Mouse (Mus musculus): ENCODE results near the gene Rufy3.
"Not testable (repeated sequence)": the region's sequence is repeated elsewhere in the genome, so short reads cannot be mapped to it uniquely, and the experiment has no call there.

The Rufy3 gene

GRCm38 (mm10) chr5:88564501-88565147 lies at the start of gene Rufy3:
Gene Rufy3, plus strand, starts transcription at chr5:88565040.
- peak; percentile 62 to 78 for DNase-seq (ENCODE audit: low spot score in 2 of 2)

GRCm38 (mm10) chr5:88519232-88519631 lies 45.6 kb upstream of the Rufy3 start:
- DNase-seq (ENCODE audit: low spot score in 2 of 2) = peak in 1 of 2 experiments; percentile 56

DNA sequence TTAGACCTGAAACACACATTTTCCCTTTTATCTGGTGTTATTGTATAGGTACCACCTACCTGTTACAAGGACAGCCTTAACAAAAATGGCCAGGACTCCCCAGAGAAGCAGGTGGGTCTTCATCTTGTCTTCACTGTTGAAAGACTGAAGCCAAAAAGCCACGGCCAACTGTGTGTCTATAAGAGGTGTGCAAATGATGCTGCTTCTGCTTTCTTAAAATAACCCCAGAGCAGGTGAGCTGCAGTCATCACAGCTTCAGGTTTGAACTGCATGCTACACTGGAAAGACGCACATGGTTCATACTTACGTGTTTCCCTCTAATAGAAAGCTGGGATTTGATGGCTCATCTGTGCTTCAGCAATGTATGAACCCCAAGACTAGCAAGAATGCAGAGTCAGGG lies 37.2 kb upstream of the Rufy3 start, which contains the start of gene Jchain:
TSS of gene Jchain (minus strand) at position 235 of the 400 bp plus-strand sequence.
- DNase-seq (ENCODE audit: low spot score in 2 of 2) = no peak

- no peak for DNase-seq (ENCODE audit: low spot score in 2 of 2)
These were observed 33.9 kb upstream of the Rufy3 start for GRCm38 (mm10) chr5:88530908-88531307.

GRCm38 (mm10) chr5:88534697-88535096 lies 30.1 kb upstream of the Rufy3 start:
- peak; percentile 22 to 35 for DNase-seq (ENCODE audit: low spot score in 2 of 2)

DNA sequence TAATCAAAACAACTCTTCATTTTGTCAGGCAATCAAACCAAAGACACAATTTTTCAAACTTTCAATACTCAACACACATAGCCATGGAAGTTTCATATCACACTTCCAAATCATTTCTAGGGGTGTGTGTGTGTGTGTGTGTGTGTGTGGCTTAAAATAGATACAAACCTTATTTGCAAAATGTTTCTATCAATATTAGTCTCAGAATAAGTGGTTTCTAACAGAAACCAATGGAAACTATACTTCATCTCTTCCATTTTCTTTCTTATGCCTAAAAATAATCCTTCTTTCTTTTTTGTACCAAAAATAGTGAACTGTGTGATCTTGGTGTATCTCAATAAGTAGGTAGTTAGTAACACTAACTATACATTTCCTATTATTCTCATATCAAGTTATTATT lies 24.0 kb upstream of the Rufy3 start:
- DNase-seq (ENCODE audit: low spot score in 2 of 2) = no peak

DNA sequence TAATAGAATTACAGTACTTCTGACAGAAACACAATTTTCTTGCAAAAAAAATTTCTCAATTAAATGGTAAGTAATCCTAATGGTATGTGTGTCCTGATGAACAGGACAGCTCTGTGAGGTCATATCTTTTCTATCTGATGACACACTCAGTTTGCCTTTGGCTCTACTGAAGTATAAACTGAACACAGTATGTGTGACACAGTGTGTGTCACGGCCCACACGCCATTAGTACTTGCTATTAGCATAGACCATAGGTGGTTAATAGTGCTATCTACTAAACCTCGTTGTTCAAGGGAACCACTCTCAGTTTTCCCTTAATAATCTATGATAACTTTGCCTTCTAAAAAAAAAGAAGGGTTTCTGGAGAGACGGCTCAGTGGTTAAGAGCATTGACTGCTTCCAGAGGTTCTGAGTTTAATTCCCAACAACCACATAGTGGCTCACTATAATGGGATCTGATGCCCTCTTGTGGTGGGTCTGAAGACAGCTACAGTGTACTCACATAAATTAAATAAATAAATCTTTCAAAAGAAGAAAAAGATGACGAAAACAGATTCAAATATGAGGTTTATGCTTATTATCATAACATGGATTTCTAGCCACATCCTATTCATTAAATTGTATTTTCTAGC lies 22.1 kb upstream of the Rufy3 start:
- peak in 1 of 2 experiments; percentile 69 for DNase-seq (ENCODE audit: low spot score in 2 of 2)

GRCm38 (mm10) chr5:88544411-88544810 lies 20.4 kb upstream of the Rufy3 start:
- not testable (repeated sequence) for DNase-seq (ENCODE audit: low spot score in 2 of 2)

- DNase-seq (ENCODE audit: low spot score in 2 of 2) = no peak
These were observed 19.3 kb upstream of the Rufy3 start for GRCm38 (mm10) chr5:88545536-88545935.

DNA sequence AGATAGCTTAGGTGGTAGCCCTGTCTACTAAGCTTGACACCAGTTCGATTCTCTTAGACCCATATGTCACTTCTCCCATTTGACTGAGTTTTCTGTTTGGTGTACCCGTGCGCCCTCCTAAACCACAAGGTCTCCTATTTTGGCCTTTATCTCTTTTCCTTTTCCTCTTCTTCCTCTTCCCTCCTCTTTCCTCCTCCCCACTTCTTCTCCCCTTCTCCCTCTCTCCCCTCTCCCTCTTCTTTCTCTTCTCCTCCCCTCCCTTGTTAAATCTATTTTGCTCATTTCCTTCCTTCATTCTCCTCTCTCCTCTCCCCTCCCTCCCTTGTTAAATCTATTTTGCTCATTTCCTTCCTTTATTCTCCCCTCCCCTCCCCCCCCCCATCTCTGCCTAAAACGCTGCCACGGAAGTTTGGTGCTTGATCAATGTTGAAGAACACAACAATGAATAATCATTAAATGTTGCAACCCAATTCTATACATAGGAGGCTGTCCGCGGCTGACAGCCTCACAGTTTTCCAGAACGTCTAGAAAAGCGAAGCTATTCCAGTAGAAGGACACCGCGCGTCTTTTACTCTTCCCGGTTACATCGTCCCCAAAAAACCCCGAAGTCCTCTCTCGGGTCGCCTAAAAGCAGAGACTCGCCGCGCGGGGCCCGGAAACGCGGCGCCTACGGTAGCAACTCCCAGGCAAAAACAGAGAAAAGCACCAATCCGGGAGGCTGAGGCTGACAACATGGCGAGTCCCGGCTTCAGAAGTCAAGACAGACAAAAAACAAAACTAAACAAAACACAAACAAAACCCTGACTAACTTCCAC lies 11.4 kb upstream of the Rufy3 start:
- no peak for DNase-seq (ENCODE audit: low spot score in 2 of 2)

DNA sequence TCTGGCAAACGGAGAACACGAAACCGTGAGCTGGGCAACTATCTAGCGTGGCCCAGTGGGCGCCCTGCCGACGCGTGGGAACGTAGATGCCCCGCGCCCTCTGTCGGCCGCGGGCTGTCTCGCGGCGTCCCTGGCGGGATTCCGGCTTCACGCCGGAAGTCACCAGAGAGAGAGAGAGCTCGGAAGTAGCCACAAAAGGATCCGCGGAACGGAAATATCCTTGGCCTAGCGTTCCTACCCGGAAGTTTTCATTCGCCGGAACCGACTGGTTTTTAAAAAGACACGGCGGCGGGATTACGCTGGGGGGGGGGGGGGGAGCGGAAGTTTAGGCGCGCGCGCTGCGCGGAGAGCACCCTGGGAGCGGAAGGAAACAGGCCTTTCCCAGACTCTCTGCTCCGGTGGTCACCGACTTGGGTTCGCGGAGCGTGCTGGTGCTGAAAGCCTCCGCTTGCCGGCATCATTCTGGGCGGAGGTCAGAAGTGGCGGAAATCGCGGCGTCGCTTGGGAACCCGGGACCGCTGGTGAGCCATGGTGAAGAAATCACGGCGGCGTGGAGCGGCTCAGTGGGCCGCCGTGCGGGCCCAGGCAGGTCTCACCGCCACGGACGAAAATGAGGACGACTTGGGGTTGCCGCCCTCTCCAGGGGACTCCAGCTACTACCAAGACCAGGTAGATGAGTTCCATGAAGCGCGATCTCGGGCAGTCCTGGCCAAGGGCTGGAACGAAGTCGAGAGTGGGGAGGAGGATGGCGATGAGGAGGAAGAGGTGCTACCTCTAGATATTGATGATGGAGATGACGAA lies 10.6 kb upstream of the Rufy3 start, which contains the start of gene Utp3:
TSS of gene Utp3 (plus strand) at position 377 of the 801 bp plus-strand sequence.
- peak; percentile 87 to 93 for DNase-seq (ENCODE audit: low spot score in 2 of 2)

- no peak for DNase-seq (ENCODE audit: low spot score in 2 of 2)
These were observed 5.8 kb upstream of the Rufy3 start for GRCm38 (mm10) chr5:88558991-88559390.

GRCm38 (mm10) chr5:88561080-88561814 lies 3.6 kb upstream of the Rufy3 start:
- no peak for DNase-seq (ENCODE audit: low spot score in 2 of 2)

DNA sequence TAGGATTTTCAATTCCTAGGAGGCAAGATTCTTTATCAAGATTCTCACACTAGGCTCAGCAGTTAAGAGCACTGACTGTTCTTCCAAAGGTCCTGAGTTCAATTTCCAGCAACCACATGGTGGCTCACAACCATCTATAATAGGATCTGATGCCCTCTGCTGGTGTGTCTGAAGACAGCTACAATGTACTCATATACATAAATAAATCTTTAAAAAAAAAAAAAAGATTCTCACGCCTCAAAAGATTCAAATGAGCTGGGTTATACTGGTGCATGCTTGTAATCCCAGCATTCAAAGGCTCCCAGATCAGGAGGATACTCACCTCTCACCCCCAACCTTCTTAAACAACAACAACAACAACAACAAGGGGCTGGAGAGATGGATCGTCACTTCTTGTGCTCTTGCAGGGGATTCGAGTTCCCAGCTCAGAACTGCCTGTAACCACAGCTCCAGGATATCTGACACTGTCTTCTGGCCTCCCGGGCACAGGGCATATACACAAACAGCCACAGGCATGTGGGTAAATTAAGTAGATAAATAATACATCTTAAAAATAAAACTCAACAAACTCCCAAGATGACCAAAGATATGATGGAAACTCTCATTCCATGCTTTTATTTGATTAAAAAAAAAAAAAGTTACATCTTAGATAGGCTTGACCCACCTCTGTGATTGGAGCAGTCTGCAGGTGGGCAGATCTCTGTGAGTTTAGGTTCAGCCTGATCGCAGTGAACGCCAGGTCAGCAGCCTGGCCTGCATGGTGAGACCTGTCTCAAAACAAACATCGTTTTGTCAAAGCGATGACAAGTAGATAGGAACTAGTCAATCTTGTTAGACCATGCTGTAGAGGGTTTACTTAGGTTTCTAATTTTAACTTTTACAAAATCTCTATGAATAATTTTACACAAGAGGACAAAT lies 1.7 kb upstream of the Rufy3 start:
- DNase-seq (ENCODE audit: low spot score in 2 of 2) = no peak

DNA sequence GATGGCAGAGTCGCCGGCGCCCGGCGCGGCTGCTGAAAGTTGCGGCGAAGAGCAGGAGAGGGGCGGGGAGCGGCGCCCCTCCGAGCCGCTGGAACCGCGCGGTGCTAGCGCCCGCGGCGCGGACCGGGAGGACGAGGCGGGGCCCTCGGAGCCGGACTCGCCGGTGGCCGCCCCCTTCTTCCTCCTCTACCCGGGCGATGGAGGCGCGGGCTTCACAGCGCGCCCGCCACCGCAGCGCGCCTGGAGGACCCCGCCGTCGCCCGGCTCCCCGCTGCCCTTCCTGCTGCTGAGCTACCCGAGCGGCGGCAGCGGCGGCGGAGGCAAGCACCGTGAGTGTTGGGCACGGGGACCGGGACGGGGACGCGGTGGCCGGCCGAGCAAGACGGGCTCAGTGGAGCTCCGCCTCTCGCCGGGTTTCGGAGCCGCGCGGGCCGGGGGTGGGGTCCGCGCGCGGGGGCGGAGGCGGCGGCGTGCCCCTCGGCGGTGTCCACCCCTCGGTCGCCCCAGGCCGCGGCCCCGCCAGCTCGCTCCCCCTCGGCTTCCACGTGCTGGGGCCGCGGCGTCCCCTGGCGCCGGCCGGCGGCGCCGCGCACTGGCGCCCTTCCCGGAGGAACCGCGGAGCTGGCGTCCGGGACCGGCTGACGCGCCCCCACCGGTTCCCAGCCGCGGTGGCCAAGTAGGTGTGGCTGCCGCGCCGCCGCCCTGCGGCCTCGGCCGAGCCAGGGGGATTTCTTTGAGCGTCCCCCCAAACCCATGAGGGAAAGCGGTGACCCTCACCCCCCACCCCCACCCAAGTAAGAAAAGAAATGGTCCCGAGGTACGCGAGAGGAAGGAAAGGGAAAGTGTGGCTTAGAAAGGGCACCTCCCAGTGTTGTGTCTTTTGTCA lies 551 bp downstream of the Rufy3 start:
- peak; percentile 24 to 28 for DNase-seq (ENCODE audit: low spot score in 2 of 2)

DNA sequence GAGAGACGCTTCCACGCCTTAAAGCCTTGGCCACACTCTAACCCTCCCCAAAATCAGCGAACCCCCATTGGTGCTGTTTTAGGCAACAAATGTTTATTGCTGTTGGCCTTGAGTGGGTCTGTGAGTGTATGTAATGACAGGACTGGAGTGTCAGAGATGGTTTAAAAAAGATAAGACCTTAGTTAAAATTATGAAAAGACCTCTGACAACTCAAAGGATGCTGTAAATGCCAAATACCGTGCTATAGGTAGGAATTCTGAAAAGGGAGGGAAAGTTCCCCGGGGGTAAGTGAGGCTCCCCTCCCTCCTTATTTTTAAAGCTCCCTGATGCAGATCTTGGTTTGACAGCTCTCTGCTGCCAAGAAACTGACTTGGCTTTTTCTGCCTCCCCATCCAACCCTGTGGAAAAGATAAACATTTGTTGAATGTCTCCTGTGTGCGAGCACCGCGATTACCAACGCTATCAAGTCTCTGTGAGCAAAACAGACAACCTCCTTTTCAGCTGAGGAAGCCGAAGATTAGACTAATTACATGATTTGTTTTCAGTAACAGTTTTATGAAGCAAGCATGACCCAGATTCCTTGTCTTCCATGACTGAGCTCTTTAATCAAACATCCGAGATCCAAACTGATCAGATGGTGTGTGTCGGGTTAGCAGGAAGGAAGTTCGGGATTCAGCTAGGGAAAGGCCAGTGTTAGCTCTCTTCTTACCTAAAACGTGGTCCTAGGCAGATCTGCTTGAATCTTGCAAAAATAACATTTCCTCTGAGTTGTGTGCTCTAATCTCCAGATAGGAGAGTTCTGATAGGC lies 1.4 kb downstream of the Rufy3 start:
- DNase-seq (ENCODE audit: low spot score in 2 of 2) = no peak

- DNase-seq (ENCODE audit: low spot score in 2 of 2) = no peak
These were observed 4.7 kb downstream of the Rufy3 start for GRCm38 (mm10) chr5:88569541-88569940.

DNA sequence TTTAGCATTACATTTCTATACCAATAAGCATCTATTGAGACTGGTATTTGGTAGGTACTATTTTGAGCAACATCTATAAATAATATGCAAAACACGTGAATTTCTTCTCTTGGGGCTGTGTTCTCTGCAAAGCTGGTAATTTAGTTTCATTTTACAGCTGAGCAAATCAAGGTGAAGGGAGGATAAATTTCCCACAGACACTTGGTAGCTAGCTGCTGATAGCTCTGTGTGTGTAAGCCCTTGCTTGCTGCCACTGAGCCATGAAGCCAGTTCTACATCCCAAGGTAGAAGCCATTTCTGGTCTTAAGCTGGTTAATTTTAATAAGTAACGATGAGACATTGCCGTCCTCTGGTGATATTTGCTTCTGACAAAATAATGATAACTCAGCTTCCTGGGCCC lies 10.0 kb downstream of the Rufy3 start:
- DNase-seq (ENCODE audit: low spot score in 2 of 2) = no peak
